Mouse (Mus musculus): ENCODE measurements around the gene D930020B18Rik. TPM values are rescaled to one million over a fixed set of nuclear protein-coding genes. Genes with fewer than 3 reads are reported as not detected.

Gene D930020B18Rik
- polyA plus RNA-seq, 2 experiments: 1.1 TPM

DNA sequence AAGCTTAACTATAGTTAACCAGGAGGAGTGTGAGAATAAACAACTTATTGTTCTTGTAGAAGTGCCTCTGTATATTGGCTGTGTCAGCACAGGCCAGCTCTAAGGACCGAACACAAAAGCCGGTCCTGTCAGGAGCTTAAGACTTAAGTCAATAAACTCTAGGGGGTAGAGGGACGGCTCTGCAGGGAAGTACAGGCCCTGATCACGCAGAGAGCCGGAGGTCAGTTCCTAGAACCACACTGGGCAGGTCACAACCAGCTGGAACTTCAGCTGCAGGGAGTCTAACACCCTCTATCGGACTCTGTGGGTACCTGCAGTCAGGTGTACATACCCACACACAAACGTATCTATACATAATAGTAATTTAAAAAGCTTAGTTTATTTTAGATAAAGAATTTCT, 25.5 kb upstream of the D930020B18Rik start:
- no peaks in the 10 kb centered on the region for H3K4me1 ChIP-seq (ENCODE audit: control insufficient read depth, insufficient read depth, low read length)
- H3K4me3 ChIP-seq (replicated peaks; ENCODE audit: low read length): no peak overlapping the region
- no peak overlapping the region for H3K9ac ChIP-seq (ENCODE audit: low read depth, low read length, severe bottlenecking)
- H3K27me3 ChIP-seq (ENCODE audit: control insufficient read depth, insufficient read depth, low read length): no peaks in the 10 kb centered on the region
- ATAC-seq (ENCODE audit: low FRiP score, low read depth) (no peak), DNase-seq (ENCODE audit: low spot score) (no peak)
- no peak overlapping the region for H3K27ac ChIP-seq (replicated peaks; ENCODE audit: low read depth, low read length)
- H3K9me3 ChIP-seq (ENCODE audit: control insufficient read depth, low read length): no peaks in the 10 kb centered on the region
- WGBS: 83% methylated on average over 7 of the region's 7 CpGs
- no peak for TF ChIP-seq POLR2A (IDR thresholded peaks at IDR 0.05; ENCODE audit: borderline replicate concordance, extremely low read depth, insufficient read depth, insufficient read length)
- H3K36me3 ChIP-seq (ENCODE audit: control insufficient read depth, insufficient read depth, low read length): peaks cover 86% of the 10 kb centered on the region
- no peak overlapping the region for H3K4me2 ChIP-seq (replicated peaks; ENCODE audit: low read depth, low read length, severe bottlenecking)

GRCm38 (mm10) chr10:121622431-121622830, 19.0 kb upstream of the D930020B18Rik start:
- Histone ChIP-seq H3K9me3 (ENCODE audit: control insufficient read depth, low read length) (no peaks in the 10 kb centered on the region), H3K27me3 (ENCODE audit: control insufficient read depth, insufficient read depth, low read length) (no peaks in the 10 kb centered on the region), H3K9ac (ENCODE audit: low read depth, low read length, severe bottlenecking) (no peak overlapping the region), H3K36me3 (ENCODE audit: control insufficient read depth, insufficient read depth, low read length) (peaks cover 52% of the 10 kb centered on the region), H3K4me2 (replicated peaks; ENCODE audit: low read depth, low read length, severe bottlenecking) (no peak overlapping the region), H3K4me3 (replicated peaks; ENCODE audit: low read length) (no peak overlapping the region), H3K27ac (replicated peaks; ENCODE audit: low read depth, low read length) (no peak overlapping the region), H3K4me1 (ENCODE audit: control insufficient read depth, insufficient read depth, low read length) (peaks cover 9% of the 10 kb centered on the region)
- ATAC-seq (ENCODE audit: low FRiP score, low read depth) (no peak), DNase-seq (ENCODE audit: low spot score) (no peak)
- TF ChIP-seq POLR2A (IDR thresholded peaks at IDR 0.05; ENCODE audit: borderline replicate concordance, extremely low read depth, insufficient read depth, insufficient read length): no peak
- 81% methylated on average over 6 of the region's 6 CpGs for WGBS

DNA sequence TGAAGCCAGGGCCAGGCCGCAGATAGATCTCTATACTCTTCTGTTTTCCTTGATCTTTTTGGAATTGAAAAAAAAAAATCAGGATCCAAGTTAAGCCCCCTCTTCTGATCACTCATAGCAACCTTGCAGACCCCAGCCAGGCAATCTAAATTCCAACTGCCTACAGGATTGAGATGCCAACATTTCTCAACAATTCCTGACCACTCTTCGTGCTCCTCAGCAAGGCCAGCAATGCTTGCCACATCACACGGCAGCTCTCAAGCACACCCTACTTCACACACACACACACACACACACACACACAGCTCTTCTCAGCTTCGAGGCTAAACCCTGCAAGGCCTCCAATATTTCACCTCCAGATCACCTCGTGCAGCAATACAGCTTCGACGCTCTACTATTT, 17.7 kb upstream of the D930020B18Rik start:
- Histone ChIP-seq H3K4me2 (replicated peaks; ENCODE audit: low read depth, low read length, severe bottlenecking) (no peak overlapping the region), H3K4me3 (replicated peaks; ENCODE audit: low read length) (no peak overlapping the region), H3K9me3 (ENCODE audit: control insufficient read depth, low read length) (no peaks in the 10 kb centered on the region), H3K27ac (replicated peaks; ENCODE audit: low read depth, low read length) (no peak overlapping the region), H3K4me1 (ENCODE audit: control insufficient read depth, insufficient read depth, low read length) (peaks cover 9% of the 10 kb centered on the region), H3K27me3 (ENCODE audit: control insufficient read depth, insufficient read depth, low read length) (no peaks in the 10 kb centered on the region), H3K9ac (ENCODE audit: low read depth, low read length, severe bottlenecking) (no peak overlapping the region), H3K36me3 (ENCODE audit: control insufficient read depth, insufficient read depth, low read length) (peaks cover 40% of the 10 kb centered on the region)
- WGBS: 82% methylated on average over 7 of the region's 7 CpGs
- ATAC-seq (ENCODE audit: low FRiP score, low read depth) (no peak), DNase-seq (ENCODE audit: low spot score) (no peak)
- TF ChIP-seq POLR2A (IDR thresholded peaks at IDR 0.05; ENCODE audit: borderline replicate concordance, extremely low read depth, insufficient read depth, insufficient read length): no peak

GRCm38 (mm10) chr10:121625006-121625405, 16.4 kb upstream of the D930020B18Rik start:
- no peak overlapping the region for H3K27ac ChIP-seq (replicated peaks; ENCODE audit: low read depth, low read length)
- peaks cover 9% of the 10 kb centered on the region for H3K4me1 ChIP-seq (ENCODE audit: control insufficient read depth, insufficient read depth, low read length)

GRCm38 (mm10) chr10:121625407-121626185, 15.8 kb upstream of the D930020B18Rik start:
- no peak; the same call in 1 of the 2 replicates for ATAC-seq (ENCODE audit: low FRiP score, low read depth)
- peaks cover 23% of the 10 kb centered on the region for H3K36me3 ChIP-seq (ENCODE audit: control insufficient read depth, insufficient read depth, low read length)
- WGBS: 1% methylated on average over 41 of the region's 41 CpGs
- TF ChIP-seq POLR2A (IDR thresholded peaks at IDR 0.05; ENCODE audit: borderline replicate concordance, extremely low read depth, insufficient read depth, insufficient read length): no peak
- peaks cover 9% of the 10 kb centered on the region for H3K4me1 ChIP-seq (ENCODE audit: control insufficient read depth, insufficient read depth, low read length)
- H3K9me3 ChIP-seq (ENCODE audit: control insufficient read depth, low read length): no peaks in the 10 kb centered on the region
- peak overlapping the region; percentile 82 for H3K4me2 ChIP-seq (replicated peaks; ENCODE audit: low read depth, low read length, severe bottlenecking)
- peak; percentile 45 for DNase-seq (ENCODE audit: low spot score)
- peak overlapping the region; percentile 86 for H3K9ac ChIP-seq (ENCODE audit: low read depth, low read length, severe bottlenecking)
- peak overlapping the region; percentile 91 for H3K4me3 ChIP-seq (replicated peaks; ENCODE audit: low read length)
- no peaks in the 10 kb centered on the region for H3K27me3 ChIP-seq (ENCODE audit: control insufficient read depth, insufficient read depth, low read length)
- peak overlapping the region; percentile 88 for H3K27ac ChIP-seq (replicated peaks; ENCODE audit: low read depth, low read length)

More at GRCm38 (mm10) chr10:121625006-121625405, 16.4 kb upstream of the D930020B18Rik start:
- Histone ChIP-seq H3K9me3 (ENCODE audit: control insufficient read depth, low read length) (no peaks in the 10 kb centered on the region), H3K4me2 (replicated peaks; ENCODE audit: low read depth, low read length, severe bottlenecking) (peak overlapping the region; percentile 82), H3K4me3 (replicated peaks; ENCODE audit: low read length) (peak overlapping the region; percentile 91), H3K27me3 (ENCODE audit: control insufficient read depth, insufficient read depth, low read length) (no peaks in the 10 kb centered on the region), H3K9ac (ENCODE audit: low read depth, low read length, severe bottlenecking) (peak overlapping the region; percentile 86), H3K36me3 (ENCODE audit: control insufficient read depth, insufficient read depth, low read length) (peaks cover 28% of the 10 kb centered on the region)
- ATAC-seq (ENCODE audit: low FRiP score, low read depth) (no peak), DNase-seq (ENCODE audit: low spot score) (no peak)
- 20% methylated on average over 9 of the region's 9 CpGs for WGBS
- TF ChIP-seq POLR2A (IDR thresholded peaks at IDR 0.05; ENCODE audit: borderline replicate concordance, extremely low read depth, insufficient read depth, insufficient read length): no peak

Data from limb, embryonic 14.5 days (tissue).